Mouse (Mus musculus): Measurements from ENCODE around the gene Snrnp27.

- TF ChIP-seq GATA1 (IDR thresholded peaks at IDR 0.05; ENCODE audit: borderline replicate concordance, low read length) (no peak), FLI1 (IDR thresholded peaks at IDR 0.05; ENCODE audit: low read length) (no peak)
These were observed 13.4 kb downstream of the Snrnp27 start for GRCm38 (mm10) chr6:86670873-86671272.

Measured in megakaryocyte, embryonic 14.5 days (primary cell).